Mouse (Mus musculus): ENCODE results near the gene Pebp1.

Gene Pebp1

GRCm38 (mm10) chr5:117241935-117242531 is 45.4 kb downstream of the Pebp1 start:
- no peak for DNase-seq (ENCODE audit: low read depth, low spot score)

GRCm38 (mm10) chr5:117240761-117241322 is 46.6 kb downstream of the Pebp1 start:
- no peak for DNase-seq (ENCODE audit: low read depth, low spot score)

GRCm38 (mm10) chr5:117240321-117240731 is 47.1 kb downstream of the Pebp1 start:
- no peak for DNase-seq (ENCODE audit: low read depth, low spot score)

GRCm38 (mm10) chr5:117239106-117239505 is 48.3 kb downstream of the Pebp1 start:
- no peak for DNase-seq (ENCODE audit: low read depth, low spot score)

- peak; percentile 34 for DNase-seq (ENCODE audit: low read depth, low spot score)
These were observed 50.9 kb downstream of the Pebp1 start for GRCm38 (mm10) chr5:117236540-117236939.

Data from ZHBTc4 (cell line).